Mouse (Mus musculus): Measurements from ENCODE around the gene Psmb3. TPM values are rescaled to one million over a fixed set of nuclear protein-coding genes. Genes with fewer than 3 reads are reported as not detected.

Psmb3 gene
- polyA plus RNA-seq, 1 experiment, result 296 TPM

DNA sequence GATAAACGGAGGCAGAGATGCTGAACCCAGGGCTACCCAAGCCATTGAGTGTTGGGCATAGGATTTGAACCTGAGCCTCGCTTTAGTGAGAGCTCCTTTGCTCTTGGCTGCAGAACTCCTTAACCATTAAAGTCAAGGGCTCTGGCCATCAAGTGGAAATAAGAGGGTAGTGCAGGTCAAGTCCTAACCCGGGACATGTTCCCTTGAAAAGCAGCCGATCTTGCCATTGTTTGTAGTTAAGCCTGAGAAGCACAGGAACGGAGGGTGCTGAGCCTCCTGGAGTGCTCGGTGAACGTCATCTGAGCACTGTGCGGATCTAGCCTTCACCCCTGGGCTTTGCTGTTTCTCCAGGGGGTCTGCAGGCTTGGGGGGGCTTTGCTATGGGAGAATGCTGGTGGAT is 25.4 kb upstream of the Psmb3 start:
- H3K4me3 ChIP-seq (ENCODE audit: low read depth, low read length), result no peak overlapping the region
- no peak for TF ChIP-seq CTCF (IDR thresholded peaks at IDR 0.05; ENCODE audit: low read depth, low read length)
- no peak for TF ChIP-seq POLR2A (IDR thresholded peaks at IDR 0.05; ENCODE audit: insufficient read depth, low read length)
- TF ChIP-seq EP300 (IDR thresholded peaks at IDR 0.05; ENCODE audit: insufficient read depth, low read depth, low read length), result no peak
- no peaks in the 10 kb centered on the region for H3K27me3 ChIP-seq (ENCODE audit: control insufficient read depth, insufficient read depth, low read length, poor library complexity, severe bottlenecking)
- H3K9me3 ChIP-seq (replicated peaks; ENCODE audit: control insufficient read depth, insufficient read depth, low read length, poor library complexity, severe bottlenecking), result no peaks in the 10 kb centered on the region
- H3K36me3 ChIP-seq (ENCODE audit: control insufficient read depth, insufficient read depth, low read length, poor library complexity, severe bottlenecking), result peaks cover 70% of the 10 kb centered on the region
- peak overlapping the region; percentile 22; the same call in 1 of the 2 replicates for H3K27ac ChIP-seq (ENCODE audit: insufficient read depth, low read length)
- peak overlapping the region; percentile 46 for H3K9ac ChIP-seq (ENCODE audit: low read depth, poor library complexity, severe bottlenecking)
- H3K4me1 ChIP-seq (ENCODE audit: control insufficient read depth, insufficient read depth, low read length), result peaks cover 17% of the 10 kb centered on the region

DNA sequence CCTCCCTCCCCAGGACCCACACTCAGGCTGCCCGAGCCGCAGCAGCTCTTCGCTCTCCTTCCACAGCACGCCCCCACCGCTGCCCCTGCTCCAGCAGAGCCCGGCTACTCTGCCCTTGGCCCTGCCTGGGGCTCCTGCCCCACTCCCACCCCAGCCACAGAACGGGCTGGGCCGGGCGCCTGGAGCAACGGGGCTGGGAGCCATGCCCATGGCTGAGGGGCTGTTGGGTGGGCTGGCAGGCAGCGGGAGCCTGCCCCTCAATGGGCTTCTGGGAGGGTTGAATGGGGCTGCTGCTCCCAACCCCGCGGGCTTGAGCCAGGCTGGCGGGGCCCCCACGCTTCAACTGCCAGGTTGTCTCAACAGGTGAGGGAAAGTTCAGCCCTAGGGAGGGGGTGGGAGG is 24.9 kb upstream of the Psmb3 start:
- no peaks in the 10 kb centered on the region for H3K9me3 ChIP-seq (replicated peaks; ENCODE audit: control insufficient read depth, insufficient read depth, low read length, poor library complexity, severe bottlenecking)
- no peaks in the 10 kb centered on the region for H3K27me3 ChIP-seq (ENCODE audit: control insufficient read depth, insufficient read depth, low read length, poor library complexity, severe bottlenecking)
- peak overlapping the region; percentile 46 for H3K9ac ChIP-seq (ENCODE audit: low read depth, poor library complexity, severe bottlenecking)
- TF ChIP-seq CTCF (IDR thresholded peaks at IDR 0.05; ENCODE audit: low read depth, low read length) (no peak), POLR2A (IDR thresholded peaks at IDR 0.05; ENCODE audit: insufficient read depth, low read length) (no peak), EP300 (IDR thresholded peaks at IDR 0.05; ENCODE audit: insufficient read depth, low read depth, low read length) (no peak)
- H3K36me3 ChIP-seq (ENCODE audit: control insufficient read depth, insufficient read depth, low read length, poor library complexity, severe bottlenecking), result peaks cover 69% of the 10 kb centered on the region
- no peak overlapping the region for H3K4me3 ChIP-seq (ENCODE audit: low read depth, low read length)
- H3K27ac ChIP-seq (ENCODE audit: insufficient read depth, low read length), result no peak overlapping the region; the same call in 1 of the 2 replicates
- H3K4me1 ChIP-seq (ENCODE audit: control insufficient read depth, insufficient read depth, low read length), result peaks cover 17% of the 10 kb centered on the region

DNA sequence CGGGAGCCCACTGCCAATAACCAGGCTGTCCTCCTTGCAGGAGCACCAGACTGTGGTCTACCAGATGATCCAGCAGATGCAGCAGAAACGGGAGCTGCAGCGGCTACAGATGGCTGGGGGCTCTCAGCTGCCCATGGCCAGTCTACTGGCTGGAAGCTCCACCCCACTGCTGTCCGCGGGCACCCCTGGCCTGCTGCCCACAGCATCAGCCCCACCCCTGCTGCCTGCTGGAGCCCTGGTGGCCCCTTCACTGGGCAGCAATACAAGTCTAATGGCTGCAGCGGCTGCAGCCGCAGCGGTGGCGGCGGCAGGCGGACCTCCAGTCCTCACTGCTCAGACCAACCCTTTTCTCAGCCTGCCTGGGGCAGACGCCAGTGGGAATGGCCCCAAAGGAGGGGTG is 22.8 kb upstream of the Psmb3 start:
- Histone ChIP-seq H3K9me3 (replicated peaks; ENCODE audit: control insufficient read depth, insufficient read depth, low read length, poor library complexity, severe bottlenecking) (no peaks in the 10 kb centered on the region), H3K9ac (ENCODE audit: low read depth, poor library complexity, severe bottlenecking) (0 out of 2 replicates have a peak overlapping the region, but pooled peaks have one; percentile 8), H3K4me3 (ENCODE audit: low read depth, low read length) (no peak overlapping the region), H3K4me1 (ENCODE audit: control insufficient read depth, insufficient read depth, low read length) (peaks cover 15% of the 10 kb centered on the region), H3K27me3 (ENCODE audit: control insufficient read depth, insufficient read depth, low read length, poor library complexity, severe bottlenecking) (no peaks in the 10 kb centered on the region), H3K27ac (ENCODE audit: insufficient read depth, low read length) (0 out of 2 replicates have a peak overlapping the region, but pooled peaks have one; percentile 31), H3K36me3 (ENCODE audit: control insufficient read depth, insufficient read depth, low read length, poor library complexity, severe bottlenecking) (peaks cover 48% of the 10 kb centered on the region)
- TF ChIP-seq EP300 (IDR thresholded peaks at IDR 0.05; ENCODE audit: insufficient read depth, low read depth, low read length) (no peak), POLR2A (IDR thresholded peaks at IDR 0.05; ENCODE audit: insufficient read depth, low read length) (no peak), CTCF (IDR thresholded peaks at IDR 0.05; ENCODE audit: low read depth, low read length) (no peak)

DNA sequence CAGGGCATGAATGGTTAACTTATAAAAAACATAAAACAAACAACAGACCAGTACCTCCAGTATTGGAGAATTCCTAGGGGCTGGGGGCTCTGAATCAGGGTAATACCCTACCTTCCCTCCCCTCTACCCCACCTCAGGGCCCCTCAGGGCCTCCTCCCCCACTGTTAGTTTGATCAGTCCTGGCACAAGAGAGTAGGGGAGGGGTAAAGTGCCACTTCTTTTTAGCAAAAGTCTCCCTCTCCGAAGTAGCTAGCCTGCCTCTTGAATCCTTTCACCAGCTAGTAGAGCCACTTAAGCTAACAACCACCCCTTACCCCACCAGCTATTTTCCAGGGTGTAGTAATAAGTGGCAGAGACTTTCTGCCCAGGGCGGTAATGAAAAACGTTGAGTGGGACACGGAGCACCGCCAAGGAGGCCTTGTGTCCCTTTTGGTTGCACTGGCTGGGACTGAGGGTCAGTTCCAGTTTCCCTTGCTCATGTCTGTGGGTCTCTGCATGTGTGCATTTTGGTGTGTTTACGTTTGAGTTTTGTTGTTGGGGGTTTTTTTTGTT is 20.6 kb upstream of the Psmb3 start:
- Histone ChIP-seq H3K4me1 (ENCODE audit: control insufficient read depth, insufficient read depth, low read length) (peaks cover 7% of the 10 kb centered on the region), H3K36me3 (ENCODE audit: control insufficient read depth, insufficient read depth, low read length, poor library complexity, severe bottlenecking) (peaks cover 30% of the 10 kb centered on the region), H3K9ac (ENCODE audit: low read depth, poor library complexity, severe bottlenecking) (no peak overlapping the region)

DNA sequence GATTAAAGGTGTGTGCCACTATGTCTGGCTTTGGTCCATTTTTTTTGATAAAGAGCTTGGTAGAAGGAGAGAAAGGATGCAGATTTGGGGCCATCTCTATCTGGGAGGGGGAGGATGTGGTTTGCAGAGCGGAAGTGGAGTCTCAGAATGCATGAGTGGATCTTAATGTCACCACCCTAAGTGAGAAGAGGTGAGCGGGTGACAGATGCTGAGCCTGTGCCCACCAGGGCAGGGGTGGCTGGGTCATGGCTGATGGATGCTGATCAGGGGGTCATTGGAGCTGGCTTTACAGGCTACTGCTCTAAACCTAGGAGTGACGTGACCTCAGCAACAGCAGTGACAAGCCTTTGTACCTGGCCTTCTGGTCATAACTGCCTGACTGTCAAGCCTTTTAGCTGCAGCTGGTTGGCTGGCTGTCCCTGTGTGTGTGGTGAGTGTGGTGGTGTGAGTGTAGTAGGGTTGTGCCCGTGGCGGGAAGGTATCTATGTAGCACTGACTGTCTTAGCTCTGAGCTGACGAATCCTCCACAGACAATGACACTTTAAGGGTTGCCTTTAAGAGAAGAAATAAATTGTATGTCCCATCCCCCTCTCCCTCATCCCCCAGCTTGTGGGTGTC is 19.0 kb upstream of the Psmb3 start:
- H3K36me3 ChIP-seq (ENCODE audit: control insufficient read depth, insufficient read depth, low read length, poor library complexity, severe bottlenecking), result peaks cover 29% of the 10 kb centered on the region
- H3K27me3 ChIP-seq (ENCODE audit: control insufficient read depth, insufficient read depth, low read length, poor library complexity, severe bottlenecking), result no peaks in the 10 kb centered on the region
- H3K9ac ChIP-seq (ENCODE audit: low read depth, poor library complexity, severe bottlenecking), result 0 out of 2 replicates have a peak overlapping the region, but pooled peaks have one; percentile 2
- H3K4me1 ChIP-seq (ENCODE audit: control insufficient read depth, insufficient read depth, low read length), result peaks cover 7% of the 10 kb centered on the region
- no peaks in the 10 kb centered on the region for H3K9me3 ChIP-seq (replicated peaks; ENCODE audit: control insufficient read depth, insufficient read depth, low read length, poor library complexity, severe bottlenecking)
- no peak for TF ChIP-seq CTCF (IDR thresholded peaks at IDR 0.05; ENCODE audit: low read depth, low read length)
- no peak for TF ChIP-seq POLR2A (IDR thresholded peaks at IDR 0.05; ENCODE audit: insufficient read depth, low read length)
- no peak for TF ChIP-seq EP300 (IDR thresholded peaks at IDR 0.05; ENCODE audit: insufficient read depth, low read depth, low read length)
- no peak overlapping the region for H3K4me3 ChIP-seq (ENCODE audit: low read depth, low read length)
- H3K27ac ChIP-seq (ENCODE audit: insufficient read depth, low read length), result peak overlapping the region; percentile 39

More for the DNA sequence above, 20.6 kb upstream of the Psmb3 start:
- peak overlapping the region; percentile 81 for H3K27ac ChIP-seq (ENCODE audit: insufficient read depth, low read length)
- no peaks in the 10 kb centered on the region for H3K9me3 ChIP-seq (replicated peaks; ENCODE audit: control insufficient read depth, insufficient read depth, low read length, poor library complexity, severe bottlenecking)
- H3K4me3 ChIP-seq (ENCODE audit: low read depth, low read length), result no peak overlapping the region
- H3K27me3 ChIP-seq (ENCODE audit: control insufficient read depth, insufficient read depth, low read length, poor library complexity, severe bottlenecking), result no peaks in the 10 kb centered on the region
- TF ChIP-seq CTCF (IDR thresholded peaks at IDR 0.05; ENCODE audit: low read depth, low read length), result no peak
- no peak for TF ChIP-seq POLR2A (IDR thresholded peaks at IDR 0.05; ENCODE audit: insufficient read depth, low read length)
- no peak for TF ChIP-seq EP300 (IDR thresholded peaks at IDR 0.05; ENCODE audit: insufficient read depth, low read depth, low read length)

DNA sequence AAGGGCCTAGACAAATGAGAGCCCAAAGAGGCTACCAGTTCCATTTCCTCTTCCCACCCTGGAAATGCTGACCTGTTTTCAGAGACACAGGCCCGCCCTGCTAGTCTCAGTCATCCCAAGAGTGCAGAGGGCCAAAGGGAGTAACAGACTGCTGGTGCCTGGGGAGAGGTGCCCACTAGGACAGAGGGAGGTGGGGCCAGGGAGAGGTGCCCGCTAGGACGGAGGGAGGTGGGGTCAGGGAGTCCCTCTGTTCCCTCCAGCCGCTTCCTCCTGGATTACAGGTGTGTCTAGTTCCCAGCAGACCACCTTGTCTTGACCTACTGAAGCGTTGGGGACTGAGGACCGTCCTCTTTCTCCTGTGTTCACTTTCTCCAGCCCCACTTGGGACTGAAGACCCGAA is 18.4 kb upstream of the Psmb3 start:
- Histone ChIP-seq H3K9ac (ENCODE audit: low read depth, poor library complexity, severe bottlenecking) (0 out of 2 replicates have a peak overlapping the region, but pooled peaks have one; percentile 2), H3K4me3 (ENCODE audit: low read depth, low read length) (no peak overlapping the region), H3K27ac (ENCODE audit: insufficient read depth, low read length) (peak overlapping the region; percentile 39), H3K36me3 (ENCODE audit: control insufficient read depth, insufficient read depth, low read length, poor library complexity, severe bottlenecking) (peaks cover 27% of the 10 kb centered on the region), H3K9me3 (replicated peaks; ENCODE audit: control insufficient read depth, insufficient read depth, low read length, poor library complexity, severe bottlenecking) (no peaks in the 10 kb centered on the region), H3K4me1 (ENCODE audit: control insufficient read depth, insufficient read depth, low read length) (peaks cover 7% of the 10 kb centered on the region), H3K27me3 (ENCODE audit: control insufficient read depth, insufficient read depth, low read length, poor library complexity, severe bottlenecking) (no peaks in the 10 kb centered on the region)
- TF ChIP-seq EP300 (IDR thresholded peaks at IDR 0.05; ENCODE audit: insufficient read depth, low read depth, low read length) (no peak), POLR2A (IDR thresholded peaks at IDR 0.05; ENCODE audit: insufficient read depth, low read length) (no peak), CTCF (IDR thresholded peaks at IDR 0.05; ENCODE audit: low read depth, low read length) (no peak)

All from ES-Bruce4 (cell line).